Mouse (Mus musculus): ENCODE results near the gene Cpsf3.

Gene Cpsf3

DNA sequence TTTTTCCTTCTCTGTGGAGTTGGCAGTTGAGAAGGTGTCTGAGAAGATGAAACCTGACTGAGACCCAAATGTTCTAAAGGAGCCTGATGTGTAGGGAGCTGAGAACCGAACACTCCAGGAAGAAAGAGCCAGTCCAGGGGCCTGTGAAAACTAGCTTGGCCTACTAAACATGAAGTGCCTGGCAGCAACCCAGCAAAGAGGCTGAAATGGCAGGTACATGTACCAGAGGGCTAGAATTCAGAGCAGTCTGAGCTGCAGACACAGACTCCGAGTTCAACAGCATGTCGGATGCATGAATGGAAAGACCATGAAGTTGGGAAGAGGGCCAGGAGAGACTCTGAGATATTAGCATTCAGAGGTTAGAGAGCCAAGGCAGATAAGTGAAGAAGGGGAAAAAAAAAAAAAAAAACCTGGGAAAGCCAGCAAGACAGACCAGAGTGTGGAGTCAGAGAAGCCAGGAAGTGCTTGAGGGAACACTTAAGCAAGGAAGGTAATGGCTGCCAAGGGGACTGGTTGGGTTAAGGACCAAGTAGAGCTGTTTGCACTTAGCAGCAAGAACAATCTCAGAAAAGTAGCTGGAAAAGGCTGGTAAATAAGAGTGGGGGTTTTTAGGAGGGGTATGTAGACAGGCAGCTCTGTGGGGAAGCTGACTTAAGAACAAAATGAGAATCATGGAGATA lies 3.7 kb downstream of the Cpsf3 start:
- DNase-seq (ENCODE audit: low spot score in 2 of 2), result no peak

DNA sequence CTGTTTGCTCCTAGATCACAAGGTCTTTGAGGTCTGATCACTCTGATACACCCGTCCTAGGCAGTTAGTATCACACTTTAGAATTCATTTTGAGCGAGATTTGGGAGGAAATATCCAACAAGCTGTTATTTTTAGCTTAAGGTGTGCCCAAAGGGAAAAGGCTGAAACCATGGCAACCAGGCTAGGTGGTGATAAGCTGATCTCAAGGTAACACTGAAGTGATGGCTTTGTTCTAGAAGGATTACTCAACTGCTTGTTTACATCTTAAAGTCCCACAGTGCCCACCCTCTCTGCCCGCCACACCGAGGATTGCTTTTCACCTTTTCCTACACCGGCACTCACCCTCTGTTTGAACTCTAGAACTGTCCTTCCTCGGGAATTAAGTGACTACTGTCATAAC lies 4.5 kb downstream of the Cpsf3 start:
- DNase-seq (ENCODE audit: low spot score in 2 of 2), result no peak

DNA sequence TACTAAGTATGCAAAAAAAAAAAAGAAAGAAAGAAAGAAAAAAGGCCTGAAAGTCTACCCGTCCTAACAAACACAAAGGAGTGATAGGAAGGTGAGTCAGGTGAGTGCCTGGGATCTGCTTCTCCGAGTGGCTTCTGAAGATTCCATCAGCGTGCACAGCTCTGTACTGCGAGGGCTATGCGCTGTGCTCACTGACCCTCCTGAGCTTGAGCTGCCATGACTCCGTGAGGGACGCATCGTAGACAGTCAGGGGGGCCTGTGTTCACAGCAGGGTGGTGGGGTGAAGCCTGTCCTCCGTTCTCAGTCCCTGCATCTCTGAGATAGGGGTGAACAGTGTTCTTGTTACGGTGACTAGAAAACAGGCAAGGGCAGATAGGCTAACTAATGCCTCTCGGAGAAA lies 13.7 kb downstream of the Cpsf3 start:
- no peak for DNase-seq (ENCODE audit: low spot score in 2 of 2)

DNA sequence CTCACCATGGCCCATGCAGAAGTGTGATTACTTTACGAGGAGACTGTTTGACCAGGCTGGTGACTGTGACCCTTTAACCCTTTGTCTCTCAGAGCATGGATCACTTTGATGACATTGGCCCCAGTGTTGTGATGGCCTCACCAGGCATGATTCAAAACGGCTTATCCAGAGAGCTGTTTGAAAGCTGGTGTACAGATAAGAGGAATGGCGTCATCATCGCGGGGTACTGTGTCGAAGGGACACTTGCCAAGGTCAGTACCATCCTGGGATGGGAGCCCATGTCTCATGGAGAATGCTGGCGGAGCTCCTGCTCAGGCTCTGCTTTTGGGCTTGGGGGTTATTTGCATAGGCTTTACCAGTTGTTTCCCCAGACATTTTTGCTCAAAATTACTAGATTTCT lies 16.1 kb downstream of the Cpsf3 start:
- no peak for DNase-seq (ENCODE audit: low spot score in 2 of 2)

DNA sequence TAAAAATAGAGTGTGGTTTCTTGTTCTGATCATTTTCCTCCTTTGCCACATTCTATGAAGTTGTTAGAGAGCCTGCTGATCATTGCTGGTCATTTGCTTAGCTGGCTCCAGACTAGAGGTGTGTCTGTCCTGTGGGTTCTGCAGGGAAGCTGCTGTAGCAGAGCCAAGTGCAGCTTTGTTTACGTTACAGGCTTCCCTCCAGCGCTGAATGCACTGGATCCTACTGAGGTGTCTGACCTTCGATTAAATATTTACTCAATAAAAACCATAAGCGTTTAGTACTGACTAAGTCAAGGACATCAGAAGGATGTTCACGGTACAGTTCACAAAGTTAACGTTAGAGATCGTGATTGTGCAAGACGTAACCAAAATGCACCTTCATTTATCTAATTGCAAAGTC lies 16.7 kb downstream of the Cpsf3 start:
- DNase-seq (ENCODE audit: low spot score in 2 of 2), result no peak

DNA sequence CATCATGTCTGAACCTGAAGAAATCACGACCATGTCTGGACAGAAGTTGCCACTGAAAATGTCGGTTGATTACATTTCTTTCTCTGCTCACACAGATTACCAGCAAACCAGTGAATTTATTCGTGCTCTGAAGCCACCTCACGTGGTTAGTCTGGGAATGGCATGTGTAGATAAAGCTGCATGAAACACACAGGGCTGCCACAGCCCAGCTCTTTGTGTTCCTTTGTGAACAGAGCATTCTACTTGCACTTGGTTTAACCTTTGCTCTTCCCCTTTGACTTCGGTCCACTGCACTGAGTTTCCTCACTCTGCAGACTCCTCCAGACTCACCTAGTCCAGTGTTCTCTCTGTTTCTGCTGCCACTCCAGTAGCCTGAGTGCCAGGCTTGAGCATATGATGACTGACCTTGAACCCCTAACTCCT lies 17.2 kb downstream of the Cpsf3 start:
- DNase-seq (ENCODE audit: low spot score in 2 of 2), result no peak

GRCm38 (mm10) chr12:21305741-21306140 lies 20.6 kb downstream of the Cpsf3 start:
- no peak for DNase-seq (ENCODE audit: low spot score in 2 of 2)

- DNase-seq (ENCODE audit: low spot score in 2 of 2), result no peak
Measured at GRCm38 (mm10) chr12:21306721-21307120, 21.5 kb downstream of the Cpsf3 start.

GRCm38 (mm10) chr12:21312201-21312600 lies 27.0 kb downstream of the Cpsf3 start:
- no peak for DNase-seq (ENCODE audit: low spot score in 2 of 2)

DNA sequence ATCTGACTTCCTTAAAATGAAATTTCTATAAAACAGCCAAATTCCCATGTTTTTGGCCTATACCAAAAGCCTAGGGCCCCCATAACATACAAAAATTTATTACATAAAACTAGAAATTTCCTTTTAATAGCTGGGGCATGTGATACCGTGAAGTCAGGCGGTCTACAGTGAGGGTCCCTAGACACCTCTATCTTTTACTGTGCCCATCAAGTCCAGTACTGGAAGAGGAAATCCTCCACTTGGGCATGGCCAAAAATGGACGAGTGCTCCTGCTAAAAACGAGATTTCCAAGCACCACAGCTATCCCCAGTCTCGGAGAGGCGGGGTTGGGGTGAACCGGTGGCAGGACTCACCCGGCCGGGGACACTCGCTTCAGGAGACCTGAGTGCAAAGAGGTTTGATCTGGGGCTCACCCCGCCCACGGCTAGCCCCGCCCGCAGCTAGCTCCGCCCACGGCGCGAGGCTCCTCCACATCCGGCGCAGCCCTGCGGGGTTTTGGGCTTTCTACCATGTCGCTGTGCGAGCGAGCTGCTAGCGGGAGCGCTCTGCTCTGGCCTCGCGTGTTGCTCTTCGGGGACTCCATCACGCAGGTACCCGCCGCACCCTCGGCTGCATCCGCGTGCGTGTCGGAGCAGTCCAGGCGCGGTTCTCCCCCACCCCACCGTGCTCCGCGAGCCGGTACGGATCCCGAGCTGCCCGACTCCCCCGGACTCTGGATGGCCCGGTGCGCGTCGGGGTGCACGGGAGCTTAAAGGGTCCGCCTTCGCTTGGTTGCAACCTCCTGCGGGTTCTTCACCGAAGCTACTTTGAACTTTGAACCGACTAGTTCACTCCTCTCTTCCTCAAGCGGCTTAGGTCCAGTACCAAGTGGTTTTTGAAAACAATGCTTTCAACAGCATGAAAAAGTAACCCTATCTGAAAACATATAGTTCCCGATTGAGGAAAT lies 31.0 kb downstream of the Cpsf3 start, which contains the start of gene Iah1:
Iah1 (plus strand) TSS at position 467 of the 946 bp plus-strand sequence.
- peak; percentile 81 to 83 for DNase-seq (ENCODE audit: low spot score in 2 of 2)

- no peak for DNase-seq (ENCODE audit: low spot score in 2 of 2)
Measured at GRCm38 (mm10) chr12:21316869-21317265, 31.7 kb downstream of the Cpsf3 start.

DNA sequence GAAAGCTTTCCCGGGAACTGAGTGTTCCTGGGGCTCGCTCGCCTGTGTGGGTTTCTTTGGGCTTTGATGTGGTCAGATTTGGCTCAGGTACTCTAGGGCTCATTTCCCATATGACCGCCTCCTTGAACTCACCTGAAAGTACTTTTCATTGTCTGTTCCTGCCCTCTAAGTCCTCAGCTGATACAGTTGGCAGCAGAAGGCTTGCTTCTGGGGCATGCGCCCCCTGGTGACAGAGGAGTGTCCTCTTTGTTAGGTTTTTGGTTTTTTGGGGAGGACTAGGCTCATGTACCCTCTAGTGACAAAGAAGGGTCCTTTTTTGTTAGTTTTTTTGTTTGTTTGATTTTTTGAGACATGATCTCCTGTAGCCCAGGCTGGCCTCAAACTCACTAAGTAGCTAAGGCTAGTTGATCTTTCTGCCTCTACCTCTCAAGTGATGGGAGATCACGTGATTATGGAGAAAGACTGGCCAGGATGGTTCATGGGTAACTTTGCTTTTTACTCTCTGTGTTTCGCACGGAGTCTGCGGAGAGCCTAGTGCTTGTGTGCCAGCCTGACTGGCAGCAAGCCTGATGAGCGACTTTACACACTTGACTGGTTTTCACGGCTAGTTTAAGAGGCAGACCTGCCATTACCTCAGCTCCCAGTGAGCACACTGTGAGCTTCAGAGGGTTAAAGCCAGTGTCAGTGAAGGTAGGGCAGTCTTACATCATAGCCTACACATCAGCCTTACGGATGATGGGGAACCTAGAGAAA lies 33.1 kb downstream of the Cpsf3 start:
- DNase-seq (ENCODE audit: low spot score in 2 of 2), result peak; percentile 55 to 79

- DNase-seq (ENCODE audit: low spot score in 2 of 2), result no peak
Measured at GRCm38 (mm10) chr12:21320317-21320716, 35.1 kb downstream of the Cpsf3 start.

DNA sequence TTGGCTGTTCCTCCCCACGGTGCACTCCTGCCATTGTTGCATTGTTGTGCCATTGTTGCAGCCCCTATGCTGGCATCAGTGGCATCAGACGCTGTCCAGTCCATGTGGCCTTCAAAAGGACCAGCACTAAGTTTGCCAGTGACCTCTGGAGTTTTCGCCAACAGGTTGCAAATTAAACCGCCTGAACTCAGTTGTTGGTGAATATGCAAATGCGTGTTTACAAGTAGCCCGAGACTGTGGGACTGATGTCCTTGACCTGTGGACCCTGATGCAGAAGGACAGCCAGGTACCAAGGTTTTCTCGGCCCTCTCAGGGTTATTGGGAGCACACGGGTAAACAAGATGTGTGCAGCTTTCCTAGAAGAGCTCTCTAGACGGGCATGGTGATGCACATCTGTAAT lies 36.0 kb downstream of the Cpsf3 start:
- no peak for DNase-seq (ENCODE audit: low spot score in 2 of 2)

DNA sequence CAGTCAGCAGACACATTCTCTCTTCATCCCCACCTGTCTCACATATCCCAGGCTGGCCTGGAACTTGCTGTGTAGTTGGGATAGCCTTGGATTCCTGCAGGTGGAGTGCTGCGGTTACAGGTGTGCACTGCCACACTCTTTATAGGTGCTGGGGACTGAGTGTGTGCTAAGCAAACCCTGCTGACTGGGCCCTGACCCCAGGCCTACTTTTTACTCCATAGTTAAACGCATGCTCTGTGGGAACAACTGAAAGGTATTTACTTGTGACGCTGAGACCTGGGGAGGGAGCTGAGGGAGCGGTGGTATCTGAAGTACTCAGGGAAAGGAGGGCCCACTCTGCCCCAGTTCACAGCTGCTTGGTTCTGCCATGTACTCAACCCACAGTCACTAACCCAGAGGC lies 37.1 kb downstream of the Cpsf3 start:
- no peak for DNase-seq (ENCODE audit: low spot score in 2 of 2)

- no peak for DNase-seq (ENCODE audit: low spot score in 2 of 2)
Measured at GRCm38 (mm10) chr12:21322856-21323255, 37.7 kb downstream of the Cpsf3 start.

DNA sequence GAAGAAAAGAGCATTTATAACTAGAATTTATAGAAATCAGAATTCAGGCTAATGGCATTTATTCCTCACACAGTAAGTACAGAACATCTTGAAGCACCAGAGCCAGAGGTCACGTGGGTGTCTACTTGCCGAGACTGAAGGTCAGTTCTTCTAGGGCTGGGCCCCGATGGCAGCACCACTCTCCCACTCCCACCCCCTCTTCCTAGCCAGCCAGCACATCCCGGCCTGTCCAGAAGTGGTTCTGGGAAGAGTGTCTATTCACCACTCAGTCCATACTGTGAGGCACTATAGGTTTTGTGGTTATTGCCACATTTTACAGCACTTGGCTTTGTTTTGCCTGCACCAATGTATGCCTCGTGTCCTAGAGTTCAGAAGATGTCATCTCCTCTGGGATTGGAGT lies 38.9 kb downstream of the Cpsf3 start:
- DNase-seq (ENCODE audit: low spot score in 2 of 2), result no peak

DNA sequence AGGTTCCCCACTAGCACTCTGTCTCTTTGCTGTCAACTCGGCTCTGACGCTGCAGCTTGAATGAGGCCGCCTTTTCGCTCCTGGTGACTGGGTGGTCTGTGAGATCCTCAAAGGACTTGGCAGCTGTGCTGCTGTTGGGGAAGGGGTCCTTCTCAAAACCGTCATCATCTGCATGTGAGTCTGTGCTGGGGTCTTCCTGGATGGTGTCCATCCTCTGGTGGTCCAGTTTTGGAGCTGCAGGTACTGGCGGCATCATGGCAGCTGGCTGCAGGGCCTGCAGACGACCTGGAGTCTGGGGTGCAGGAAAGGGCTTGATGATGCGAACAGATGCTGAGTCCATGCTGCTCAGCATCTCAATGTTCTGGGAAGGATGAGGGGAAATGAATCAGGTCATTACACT lies 40.1 kb downstream of the Cpsf3 start:
- DNase-seq (ENCODE audit: low spot score in 2 of 2), result no peak

- DNase-seq (ENCODE audit: low spot score in 2 of 2), result no peak
Measured at GRCm38 (mm10) chr12:21326325-21326724, 41.1 kb downstream of the Cpsf3 start.

DNA sequence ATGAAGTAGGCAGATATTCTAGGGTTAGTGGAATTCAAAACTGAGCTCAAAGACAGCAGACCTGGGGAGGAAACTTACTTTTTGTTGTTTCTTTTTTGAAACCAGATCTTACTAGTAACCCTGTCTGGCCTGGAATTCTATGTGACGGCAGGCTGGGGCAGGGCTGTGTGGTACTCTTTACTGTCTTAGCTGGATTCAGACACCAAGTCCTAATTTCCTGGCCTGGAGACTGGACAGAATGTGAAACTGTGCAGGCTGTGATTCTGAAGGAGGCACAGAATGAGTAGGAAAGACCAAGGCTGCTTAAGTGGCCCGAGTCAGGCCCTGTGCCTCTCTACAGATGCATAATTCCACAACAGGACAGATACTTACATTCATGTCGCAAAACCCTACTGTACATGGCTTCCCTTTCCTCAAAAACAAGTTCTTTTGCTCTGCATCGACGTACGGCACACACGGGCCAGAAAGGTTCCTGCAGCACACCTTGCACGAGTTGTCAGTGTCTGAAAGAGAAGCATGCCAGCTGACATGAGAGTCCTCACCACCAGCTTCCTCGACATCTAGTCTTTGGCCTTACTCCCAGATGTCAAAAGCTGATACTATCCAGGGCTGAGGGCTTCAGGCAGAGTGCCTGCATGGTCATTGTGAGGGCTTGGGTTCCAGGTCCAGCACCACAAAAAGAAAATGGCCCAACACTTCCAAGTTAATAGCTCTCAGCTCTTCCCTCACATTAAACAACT lies 44.6 kb downstream of the Cpsf3 start:
- DNase-seq (ENCODE audit: low spot score in 2 of 2), result no peak

DNA sequence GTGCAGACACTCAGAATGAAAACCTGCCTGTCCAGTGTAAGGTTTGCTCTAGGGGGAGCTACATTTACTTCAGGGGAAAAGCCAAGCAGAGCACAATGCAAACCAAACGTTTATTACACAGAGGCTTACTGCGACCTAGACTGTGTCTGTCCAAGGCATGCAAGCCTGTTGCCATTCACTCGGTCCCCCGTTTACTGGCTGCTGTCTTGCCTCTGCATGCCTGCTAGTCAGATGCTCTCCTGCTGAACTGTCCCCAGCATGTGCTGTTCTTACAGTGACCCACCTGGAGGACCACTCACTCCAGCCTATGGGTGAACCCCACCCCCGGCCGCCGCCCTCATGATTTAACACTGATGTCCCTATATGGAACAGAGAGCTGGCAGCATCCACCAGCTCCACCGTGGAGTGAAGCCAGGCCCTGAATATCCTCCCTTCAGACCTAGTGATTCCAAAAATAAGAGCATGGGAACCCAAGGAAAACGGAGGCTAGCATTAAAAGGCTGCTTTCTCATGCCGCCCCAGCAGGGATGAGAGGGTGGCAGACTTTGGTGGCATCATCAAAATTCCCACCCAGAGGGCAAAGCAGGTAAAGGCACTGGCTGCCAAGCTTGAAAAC lies 45.9 kb downstream of the Cpsf3 start:
- peak; percentile 64 to 71 for DNase-seq (ENCODE audit: low spot score in 2 of 2)

All from right cerebral cortex, postnatal 10 days (tissue).